Mouse (Mus musculus) left cerebral cortex, postnatal 10 days (tissue): ENCODE data around the gene Clasp1. TPM values are rescaled to one million over a fixed set of nuclear protein-coding genes. Genes with fewer than 3 reads are reported as not detected.

ENCODE experiments used
- DNase-seq, 2 experiments: peaks; one replicate each; pipeline ENCODE4 v3.0.0; 2021 to 2022; ENCODE audit warnings: low spot score in 2 of 2, mixed read lengths in 1 of 2; ENCODE audit errors: extremely low spot score in 1 of 2
- intact Hi-C: fragments of 180-260 bp; cut with DNase I; formaldehyde crosslinking; loops from one replicate; pipeline ENCODE4 v1.15.1; 2025
- total RNA-seq, 2 experiments: library from RNA; stranded (reverse); gene quantifications; 2 replicates each; pipeline ENCODE4 v1.2.3; 2021

The Clasp1 gene
- total RNA-seq, result 100 to 1,000 TPM; 143 to 154 TPM

- peak; percentile 96 to 97 for DNase-seq
- intact Hi-C loops, result loop anchor here (2.0 kb wide), 1 partner anchor 70 kb away; no protein-coding TSS in a partner anchor
Measured at GRCm38 (mm10) chr1:118388757-118389453, at the start of gene Clasp1. TSS of gene Clasp1 (plus strand) at chr1:118389058.

- intact Hi-C loops, result no loop called here
- no peak for DNase-seq
Measured at GRCm38 (mm10) chr1:118343649-118344435, 45.0 kb upstream of the Clasp1 start.

GRCm38 (mm10) chr1:118349922-118350321 is 38.9 kb upstream of the Clasp1 start:
- intact Hi-C loops, result no loop called here
- no peak for DNase-seq

- no peak for DNase-seq
- intact Hi-C loops, result no loop called here
Measured at GRCm38 (mm10) chr1:118359071-118359761, 29.6 kb upstream of the Clasp1 start.

GRCm38 (mm10) chr1:118367970-118368369 is 20.9 kb upstream of the Clasp1 start:
- intact Hi-C loops, result no loop called here

GRCm38 (mm10) chr1:118368721-118369461 is 20.0 kb upstream of the Clasp1 start:
- no peak for DNase-seq
- intact Hi-C loops, result no loop called here

More at GRCm38 (mm10) chr1:118367970-118368369, 20.9 kb upstream of the Clasp1 start:
- no peak for DNase-seq

- DNase-seq, result no peak
- intact Hi-C loops, result loop anchor here (5.0 kb wide), 1 partner anchor 40 kb away; no protein-coding TSS in a partner anchor
Measured at GRCm38 (mm10) chr1:118377784-118378183, 11.1 kb upstream of the Clasp1 start.

GRCm38 (mm10) chr1:118380105-118380786 is 8.6 kb upstream of the Clasp1 start:
- no peak for DNase-seq
- intact Hi-C loops, result no loop called here

- intact Hi-C loops, result loop anchor here (2.0 kb wide), 1 partner anchor 71 kb away; no protein-coding TSS in a partner anchor
Measured at GRCm38 (mm10) chr1:118388127-118388756, 616 bp upstream of the Clasp1 start.

GRCm38 (mm10) chr1:118389454-118390265 is 802 bp downstream of the Clasp1 start:
- DNase-seq, result peak; percentile 27 to 77
- intact Hi-C loops, result loop anchor here (2.0 kb wide), 1 partner anchor 69 kb away; no protein-coding TSS in a partner anchor

More at GRCm38 (mm10) chr1:118388127-118388756, 616 bp upstream of the Clasp1 start:
- DNase-seq, result peak; percentile 65 to 76

- intact Hi-C loops, result no loop called here
- DNase-seq, result no peak
Measured at GRCm38 (mm10) chr1:118390266-118390660, 1.4 kb downstream of the Clasp1 start.

GRCm38 (mm10) chr1:118390871-118391387 is 2.1 kb downstream of the Clasp1 start:
- intact Hi-C loops, result no loop called here
- no peak for DNase-seq

- DNase-seq, result no peak
- intact Hi-C loops, result no loop called here
Measured at GRCm38 (mm10) chr1:118392246-118392645, 3.4 kb downstream of the Clasp1 start.

- intact Hi-C loops, result no loop called here
- DNase-seq, result no peak
Measured at GRCm38 (mm10) chr1:118393916-118394315, 5.1 kb downstream of the Clasp1 start.

- intact Hi-C loops, result no loop called here
- DNase-seq, result no peak
Measured at GRCm38 (mm10) chr1:118397866-118398265, 9.0 kb downstream of the Clasp1 start.

GRCm38 (mm10) chr1:118398567-118398966 is 9.7 kb downstream of the Clasp1 start:
- no peak for DNase-seq
- intact Hi-C loops, result no loop called here
